30 mouse cellular contexts compared by ENCODE assay signal in genomic region chr12:78203646-78204045, GRCm38 (mm10). TPM values are rescaled to one million over a fixed set of nuclear protein-coding genes. Genes with fewer than 3 reads are reported as not detected.
DNase-seq lines count a peak whose midpoint lies in the region; ATAC-seq and TF ChIP-seq lines count a peak whose summit lies in the region.
"Had no signal": no experiment of that assay in that cellular context is flagged by ENCODE, and none has a peak within 500 bp of the region (broad histone marks: within the 10 kb centered on the region; RNA-seq: fewer than 3 reads in every experiment).

No protein-coding gene starts in this region.

- no peaks in the 10 kb centered on the region for H3K9me3 ChIP-seq in neural tube, embryonic 13.5 days
- no peaks in the 10 kb centered on the region for H3K9me3 ChIP-seq in limb, embryonic 15.5 days
- H3K9me3 ChIP-seq in liver, postnatal 0 days (ENCODE audit: low read length), result no peaks in the 10 kb centered on the region
- H3K9me3 ChIP-seq: forebrain, embryonic 13.5 days; G1E; kidney, embryonic 15.5 days; liver, embryonic 13.5 days; megakaryocyte, embryonic 14.5 days; midbrain, embryonic 13.5 days had no signal

- peak; percentile 65; the same call in 1 of the 2 replicates for ATAC-seq in neural tube, embryonic 13.5 days (ENCODE audit: low read depth)
- 0 out of 2 replicates have a peak, but pooled peaks have one; percentile 44 for ATAC-seq in limb, embryonic 15.5 days (ENCODE audit: insufficient number of reproducible peaks, low FRiP score, low TSS enrichment, low read depth)
- ATAC-seq in liver, postnatal 0 days, result no peak
- ATAC-seq: forebrain, embryonic 13.5 days; hindbrain, postnatal 0 days; intestine, postnatal 0 days; midbrain, embryonic 13.5 days; Patski had no signal

- TF ChIP-seq CTCF in liver, postnatal 0 days (IDR thresholded peaks at IDR 0.05; ENCODE audit: low read depth), result no peak

- peaks cover 10% of the 10 kb centered on the region for H3K4me1 ChIP-seq in neural tube, embryonic 13.5 days (replicated peaks)
- H3K4me1 ChIP-seq in limb, embryonic 15.5 days, result no peaks in the 10 kb centered on the region
- H3K4me1 ChIP-seq in liver, postnatal 0 days (ENCODE audit: insufficient read depth), result peaks cover 7% of the 10 kb centered on the region
- H3K4me1 ChIP-seq: kidney, embryonic 15.5 days; liver, embryonic 13.5 days had no signal

- DNase-seq in neural tube, embryonic 10.5 days (ENCODE audit: extremely low spot score, low spot score), result no peak
- peak; percentile 28 for DNase-seq in embryo, embryonic 11 days
- DNase-seq in forelimb bud, embryonic 11.5 days (ENCODE audit: low read depth, low spot score), result peak; percentile 45
- no peak for DNase-seq in liver, postnatal 0 days
- no peak for DNase-seq in frontal cortex, postnatal 14 days (ENCODE audit: low spot score in 2 of 2)
- DNase-seq: adrenal gland, adult 2 months; B cell, adult 2 months; cerebellum, adult 18-20 months; cerebellum, postnatal 14 days; gastrocnemius, postnatal 14 days; heart, adult 11 months; kidney, postnatal 4 days; liver, embryonic 13.5 days; lung, embryonic 14.5 days; lung, postnatal 36 days; thymus, postnatal 14 days had no signal

- no peak overlapping the region for H3K4me3 ChIP-seq in neural tube, embryonic 13.5 days
- no peak overlapping the region for H3K4me3 ChIP-seq in limb, embryonic 15.5 days
- no peak overlapping the region for H3K4me3 ChIP-seq in liver, postnatal 0 days (ENCODE audit: low read depth, low read length)
- H3K4me3 ChIP-seq: forebrain, embryonic 13.5 days; kidney, embryonic 15.5 days; liver, embryonic 13.5 days; megakaryocyte, embryonic 14.5 days; midbrain, embryonic 13.5 days had no signal

- H3K27ac ChIP-seq in neural tube, embryonic 13.5 days (replicated peaks), result 0 out of 2 replicates have a peak overlapping the region, but pooled peaks have one; percentile 7
- H3K27ac ChIP-seq in limb, embryonic 15.5 days, result no peak overlapping the region
- no peak overlapping the region for H3K27ac ChIP-seq in liver, postnatal 0 days (ENCODE audit: low read depth)
- H3K27ac ChIP-seq: forebrain, embryonic 13.5 days; hindbrain, postnatal 0 days; kidney, embryonic 15.5 days; liver, embryonic 13.5 days; midbrain, embryonic 13.5 days had no signal

- no peak overlapping the region for H3K9ac ChIP-seq in neural tube, embryonic 13.5 days
- no peak overlapping the region for H3K9ac ChIP-seq in limb, embryonic 15.5 days
- no peak overlapping the region for H3K9ac ChIP-seq in liver, postnatal 0 days (replicated peaks)
- H3K9ac ChIP-seq: forebrain, embryonic 13.5 days; kidney, embryonic 15.5 days; liver, embryonic 13.5 days; lung, embryonic 14.5 days; midbrain, embryonic 13.5 days had no signal

- 44% methylated on average over 5 of the region's 5 CpGs for whole genome bisulfite sequencing in neural tube, embryonic 13.5 days
- 44% methylated on average over 5 of the region's 5 CpGs for WGBS in limb, embryonic 15.5 days
- WGBS in liver, postnatal 0 days (ENCODE audit: insufficient replicate concordance), result 74% methylated on average over 5 of the region's 5 CpGs

- H3K27me3 ChIP-seq in neural tube, embryonic 13.5 days, result no peaks in the 10 kb centered on the region
- H3K27me3 ChIP-seq in limb, embryonic 15.5 days, result no peaks in the 10 kb centered on the region
- no peaks in the 10 kb centered on the region for H3K27me3 ChIP-seq in liver, postnatal 0 days (ENCODE audit: insufficient read depth, low read length)
- H3K27me3 ChIP-seq: CH12.LX; forebrain, embryonic 13.5 days; kidney, embryonic 15.5 days; liver, embryonic 13.5 days; megakaryocyte, embryonic 14.5 days; midbrain, embryonic 13.5 days had no signal

- H3K36me3 ChIP-seq in neural tube, embryonic 13.5 days, result no peaks in the 10 kb centered on the region
- H3K36me3 ChIP-seq in limb, embryonic 15.5 days, result no peaks in the 10 kb centered on the region
- H3K36me3 ChIP-seq in liver, postnatal 0 days (replicated peaks; ENCODE audit: insufficient read depth, low read length), result no peaks in the 10 kb centered on the region
- H3K36me3 ChIP-seq: G1E; kidney, embryonic 15.5 days; liver, embryonic 13.5 days; midbrain, embryonic 13.5 days had no signal

- no peak for TF ChIP-seq EP300 in liver, postnatal 0 days (IDR thresholded peaks at IDR 0.05; ENCODE audit: low read depth)

- H3K4me2 ChIP-seq in neural tube, embryonic 13.5 days, result no peak overlapping the region
- H3K4me2 ChIP-seq in limb, embryonic 15.5 days, result no peak overlapping the region
- no peak overlapping the region for H3K4me2 ChIP-seq in liver, postnatal 0 days (ENCODE audit: low read depth, low read length)
- H3K4me2 ChIP-seq: forebrain, embryonic 13.5 days; heart, embryonic 11.5 days; kidney, embryonic 15.5 days; liver, embryonic 13.5 days; lung, embryonic 14.5 days; midbrain, embryonic 13.5 days had no signal

RNA-seq across cellular contexts. Expression of gene Gm6657, which starts 9.6 kb away (rescaled TPM):
- polyA plus RNA-seq in neural tube, embryonic 13.5 days (2015; fragmentation: Nextera tagmentation; extraction: Ambion mirVana), result not detected in 2 replicates
- not detected in 2 replicates for polyA plus RNA-seq in limb, embryonic 15.5 days (2015; fragmentation: Nextera tagmentation; extraction: Ambion mirVana)
- not detected in 2 replicates for polyA plus RNA-seq in liver, postnatal 0 days (2015; fragmentation: Nextera tagmentation; extraction: Ambion mirVana)
- polyA plus RNA-seq: adrenal gland, adult 2 months; forebrain, embryonic 13.5 days; G1E; heart, embryonic 11.5 days; heart, postnatal 0 days; hindbrain, postnatal 0 days; intestine, postnatal 0 days; kidney, embryonic 15.5 days; liver, embryonic 13.5 days; lung, embryonic 14.5 days; midbrain, embryonic 13.5 days; Patski; spleen, adult 2 months had no signal

RNA-seq across cellular contexts. Expression of gene Gphn, which starts 22.5 kb away (rescaled TPM):
- polyA plus RNA-seq in neural tube, embryonic 13.5 days (2015; fragmentation: Nextera tagmentation; extraction: Ambion mirVana), result 37.8 and 44.5 TPM in 2 replicates
- 15.9 and 16.4 TPM in 2 replicates for polyA plus RNA-seq in limb, embryonic 15.5 days (2015; fragmentation: Nextera tagmentation; extraction: Ambion mirVana)
- polyA plus RNA-seq in liver, postnatal 0 days (2015; fragmentation: Nextera tagmentation; extraction: Ambion mirVana), result 6.0 and 6.1 TPM in 2 replicates

Comparison
In these comparisons a context has a peak if more than half of its experiments do, and no peak if none do; other contexts are left out.
1. DNase-seq: peak in embryo, embryonic 11 days (single experiment) and forelimb bud, embryonic 11.5 days (single experiment); none in neural tube, embryonic 10.5 days (single experiment), liver, postnatal 0 days (single experiment) and frontal cortex, postnatal 14 days (0 of 2).